Mouse (Mus musculus) heart, embryonic 15.5 days (tissue): ENCODE results near the gene Sclt1. TPM values are rescaled to one million over a fixed set of nuclear protein-coding genes. Genes with fewer than 3 reads are reported as not detected.

Experiments
- ATAC-seq: fragments of 200-750 bp; cut with Nextera tagmentation; replicated peaks from 2 replicates; pipeline ENCODE4 v1.8.0; 2017; ENCODE audit warnings: low read depth, moderate TSS enrichment; ENCODE audit not compliant: insufficient number of reproducible peaks, insufficient read depth, low FRiP score
- H3K27ac ChIP-seq: fragments of 300-500 bp; sonication (generic); 2 replicates; pipeline ENCODE4 v1.5.1; 2015; ENCODE audit warnings: mild to moderate bottlenecking, inconsistent platforms
- H3K27me3 ChIP-seq: fragments of 300-500 bp; sonication (generic); 2 replicates; pipeline ENCODE4 v1.6.1; 2015; ENCODE audit warnings: inconsistent platforms
- H3K36me3 ChIP-seq: fragments of 300-500 bp; sonication (generic); 2 replicates; pipeline ENCODE4 v1.6.1; 2015; ENCODE audit warnings: mild to moderate bottlenecking, inconsistent platforms
- H3K4me1 ChIP-seq: fragments of 300-500 bp; sonication (generic); replicated peaks from 2 replicates; pipeline ENCODE4 v1.6.1; 2015; ENCODE audit warnings: inconsistent platforms
- H3K4me2 ChIP-seq: fragments of 300-500 bp; sonication (generic); 2 replicates; pipeline ENCODE4 v1.6.1; 2015; ENCODE audit warnings: inconsistent platforms, mild to moderate bottlenecking, moderate library complexity
- H3K4me3 ChIP-seq: fragments of 300-500 bp; sonication (generic); 2 replicates; pipeline ENCODE4 v1.5.1; 2015; ENCODE audit warnings: mild to moderate bottlenecking, inconsistent platforms
- H3K9ac ChIP-seq: fragments of 300-500 bp; sonication (generic); 2 replicates; pipeline ENCODE4 v1.6.1; 2015; ENCODE audit warnings: mild to moderate bottlenecking, inconsistent platforms
- H3K9me3 ChIP-seq: fragments of 300-500 bp; sonication (generic); replicated peaks from 2 replicates; pipeline ENCODE4 v1.6.1; 2016; ENCODE audit warnings: inconsistent platforms
- WGBS: fragments of 180-500 bp; shearing (Covaris S2); methylation state at CpG from one replicate; pipeline ENCODE4 v1.1.7; 2015; ENCODE audit warnings: mixed read lengths; 5-methylcytosine and 5-hydroxymethylcytosine counted together
- polyA plus RNA-seq: library from polyadenylated mRNA; unstranded; fragments of >200 nt; fragmentation: Nextera tagmentation; extraction: Ambion mirVana; gene quantifications from 2 replicates; pipeline ENCODE4 v1.2.1, GENCODE M21; 2015

The Sclt1 gene
- polyA plus RNA-seq, 1 experiment from 2014 or later = 10.2 TPM

- no peak for ATAC-seq
- Histone ChIP-seq H3K27ac (no peak overlapping the region), H3K4me2 (no peak overlapping the region), H3K36me3 (no peaks in the 10 kb centered on the region), H3K9me3 (no peaks in the 10 kb centered on the region), H3K27me3 (no peaks in the 10 kb centered on the region), H3K4me1 (no peaks in the 10 kb centered on the region), H3K9ac (no peak overlapping the region), H3K4me3 (no peak overlapping the region)
These were observed 67.5 kb downstream of the Sclt1 start for GRCm38 (mm10) chr3:41674778-41675177.

- no peak overlapping the region for H3K4me3 ChIP-seq
- ATAC-seq = no peak
- WGBS = 94% methylated on average over 1 of the region's 1 CpGs
- H3K27me3 ChIP-seq = no peaks in the 10 kb centered on the region
- no peak overlapping the region for H3K4me2 ChIP-seq
- no peaks in the 10 kb centered on the region for H3K9me3 ChIP-seq
- no peak overlapping the region for H3K27ac ChIP-seq
- no peaks in the 10 kb centered on the region for H3K4me1 ChIP-seq
- no peak overlapping the region for H3K9ac ChIP-seq
- peaks cover 19% of the 10 kb centered on the region for H3K36me3 ChIP-seq
These were observed 86.7 kb downstream of the Sclt1 start for GRCm38 (mm10) chr3:41655642-41656041.

DNA sequence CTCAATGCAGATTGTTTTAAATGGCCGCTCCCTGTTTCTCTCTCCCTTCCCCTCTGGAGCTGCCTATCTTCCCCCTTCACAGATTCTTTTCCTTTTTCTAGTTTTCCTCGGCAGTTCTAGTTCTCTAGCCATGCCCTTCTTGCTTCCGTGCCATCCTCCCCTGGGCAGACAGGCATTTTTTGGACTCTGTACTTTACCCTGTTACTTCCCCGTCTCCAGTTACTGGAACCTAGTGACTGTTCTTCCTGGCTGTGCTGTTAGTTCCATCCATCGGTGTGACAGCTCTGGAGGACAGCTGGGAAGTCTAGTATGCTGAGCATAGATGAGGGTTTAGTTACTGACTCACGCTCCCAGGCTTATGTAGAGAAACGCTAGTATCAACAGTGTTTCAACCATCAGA, 121.3 kb downstream of the Sclt1 start:
- no peaks in the 10 kb centered on the region for H3K9me3 ChIP-seq
- no peak overlapping the region for H3K27ac ChIP-seq
- 0 out of 2 replicates have a peak, but pooled peaks cover 3% of the 10 kb centered on the region for H3K36me3 ChIP-seq
- no peak for ATAC-seq
- H3K4me1 ChIP-seq = no peaks in the 10 kb centered on the region
- H3K9ac ChIP-seq = no peak overlapping the region
- no peaks in the 10 kb centered on the region for H3K27me3 ChIP-seq
- no peak overlapping the region for H3K4me2 ChIP-seq
- 79% methylated on average over 7 of the region's 7 CpGs for WGBS
- no peak overlapping the region for H3K4me3 ChIP-seq

DNA sequence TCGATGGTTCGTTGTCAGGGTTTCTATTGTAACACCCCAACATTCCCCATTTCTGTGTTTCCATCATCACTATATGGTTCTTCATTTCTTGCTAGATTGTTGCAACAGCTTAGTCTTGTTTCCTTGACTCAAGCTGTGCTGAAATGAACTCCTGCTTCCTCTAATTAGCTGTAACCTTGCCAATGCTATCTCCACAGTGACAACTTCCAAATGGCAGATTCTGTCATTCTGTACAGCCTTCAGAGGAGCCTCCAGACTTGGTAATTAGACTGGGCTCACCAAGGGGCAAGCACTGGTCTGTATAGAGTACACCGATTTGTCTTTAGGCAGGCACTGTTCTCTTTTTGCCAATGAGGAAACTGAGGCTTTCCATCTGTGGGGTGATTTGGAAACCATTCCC, 123.8 kb downstream of the Sclt1 start:
- no peaks in the 10 kb centered on the region for H3K27me3 ChIP-seq
- no peak for ATAC-seq
- H3K4me3 ChIP-seq = no peak overlapping the region
- WGBS = 72% methylated on average over 3 of the region's 3 CpGs
- no peaks in the 10 kb centered on the region for H3K9me3 ChIP-seq
- no peak overlapping the region for H3K9ac ChIP-seq
- H3K36me3 ChIP-seq = peaks cover 16% of the 10 kb centered on the region
- no peak overlapping the region for H3K4me2 ChIP-seq
- no peak overlapping the region for H3K27ac ChIP-seq
- H3K4me1 ChIP-seq = no peaks in the 10 kb centered on the region

- no peak overlapping the region for H3K4me2 ChIP-seq
These were observed 124.3 kb downstream of the Sclt1 start for GRCm38 (mm10) chr3:41618036-41618435.

DNA sequence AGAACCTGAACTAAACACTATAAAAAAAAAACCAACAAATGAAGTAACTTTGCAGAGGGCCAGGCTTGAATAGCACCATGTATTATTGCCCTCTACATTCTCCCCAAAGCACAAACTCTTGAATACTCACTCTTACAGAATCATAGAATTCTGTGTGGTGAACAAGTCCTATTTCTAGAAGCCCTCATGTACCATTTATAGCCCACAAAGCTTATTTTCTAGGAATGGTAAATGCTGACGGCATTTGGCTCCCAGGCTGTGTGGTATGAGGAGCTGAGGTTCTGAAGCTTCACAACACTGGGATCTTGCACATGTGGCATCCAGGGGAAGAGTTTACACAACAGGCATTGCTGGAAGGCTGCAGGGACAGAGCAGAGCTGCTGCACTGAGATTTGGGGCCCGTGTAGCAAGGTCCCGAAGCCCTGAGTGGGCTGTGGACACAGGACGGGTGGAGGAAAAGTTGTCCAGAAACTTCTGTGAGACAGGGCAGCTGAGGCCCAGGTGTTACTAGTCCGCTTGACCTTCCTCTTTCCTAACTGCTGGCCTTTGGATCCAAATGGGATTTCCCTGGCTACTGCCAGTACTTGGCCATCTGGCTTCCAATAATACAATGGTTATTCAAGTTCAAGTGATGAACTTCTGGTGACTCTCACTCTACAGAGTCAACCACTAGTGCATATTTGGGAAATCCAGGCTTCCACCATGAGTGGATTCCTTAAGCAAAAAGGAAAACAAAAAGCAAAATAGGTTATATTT, 127.9 kb downstream of the Sclt1 start:
- H3K27me3 ChIP-seq = no peaks in the 10 kb centered on the region
- peaks cover 51% of the 10 kb centered on the region for H3K36me3 ChIP-seq
- H3K4me1 ChIP-seq = no peaks in the 10 kb centered on the region
- no peak overlapping the region for H3K4me3 ChIP-seq
- 86% methylated on average over 5 of the region's 5 CpGs for WGBS
- H3K4me2 ChIP-seq = no peak overlapping the region
- H3K9me3 ChIP-seq = no peaks in the 10 kb centered on the region
- no peak overlapping the region for H3K27ac ChIP-seq
- no peak overlapping the region for H3K9ac ChIP-seq
- ATAC-seq = no peak

More at GRCm38 (mm10) chr3:41618036-41618435, 124.3 kb downstream of the Sclt1 start:
- no peak overlapping the region for H3K27ac ChIP-seq
- H3K9me3 ChIP-seq = no peaks in the 10 kb centered on the region
- no peaks in the 10 kb centered on the region for H3K27me3 ChIP-seq
- H3K9ac ChIP-seq = no peak overlapping the region
- H3K4me1 ChIP-seq = no peaks in the 10 kb centered on the region
- H3K36me3 ChIP-seq = peaks cover 20% of the 10 kb centered on the region
- H3K4me3 ChIP-seq = no peak overlapping the region
- 67% methylated on average over 3 of the region's 3 CpGs for WGBS
- ATAC-seq = no peak

GRCm38 (mm10) chr3:41613706-41614105, 128.6 kb downstream of the Sclt1 start:
- Histone ChIP-seq H3K4me2 (no peak overlapping the region), H3K36me3 (peaks cover 51% of the 10 kb centered on the region), H3K27me3 (no peaks in the 10 kb centered on the region), H3K27ac (no peak overlapping the region), H3K9me3 (no peaks in the 10 kb centered on the region), H3K9ac (no peak overlapping the region), H3K4me3 (no peak overlapping the region), H3K4me1 (no peaks in the 10 kb centered on the region)
- no peak for ATAC-seq
- 81% methylated on average over 9 of the region's 9 CpGs for WGBS

DNA sequence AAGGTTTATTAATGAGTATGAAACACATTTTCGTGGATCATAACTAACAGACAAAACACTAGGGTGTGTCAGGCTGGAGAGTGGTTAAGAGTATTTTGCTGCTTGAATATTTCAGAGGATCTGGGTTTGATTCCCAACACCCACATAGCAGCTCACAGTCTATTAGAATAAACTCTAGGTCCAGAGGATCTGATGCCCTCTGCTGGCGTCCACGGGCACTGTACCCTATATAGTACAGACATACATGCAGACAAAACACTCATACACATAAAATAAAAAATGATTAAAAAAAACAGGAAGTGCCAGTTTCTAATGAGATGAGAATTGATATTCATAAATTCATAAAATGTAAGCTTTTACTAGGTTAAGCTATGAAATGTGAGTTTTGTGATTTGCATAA, 130.1 kb downstream of the Sclt1 start:
- H3K9me3 ChIP-seq = no peaks in the 10 kb centered on the region
- H3K4me2 ChIP-seq = no peak overlapping the region
- 93% methylated on average over 3 of the region's 3 CpGs for WGBS
- no peak for ATAC-seq
- H3K9ac ChIP-seq = no peak overlapping the region
- no peak overlapping the region for H3K4me3 ChIP-seq
- no peaks in the 10 kb centered on the region for H3K27me3 ChIP-seq
- peaks cover 50% of the 10 kb centered on the region for H3K36me3 ChIP-seq
- H3K27ac ChIP-seq = no peak overlapping the region
- peaks cover 3% of the 10 kb centered on the region for H3K4me1 ChIP-seq

DNA sequence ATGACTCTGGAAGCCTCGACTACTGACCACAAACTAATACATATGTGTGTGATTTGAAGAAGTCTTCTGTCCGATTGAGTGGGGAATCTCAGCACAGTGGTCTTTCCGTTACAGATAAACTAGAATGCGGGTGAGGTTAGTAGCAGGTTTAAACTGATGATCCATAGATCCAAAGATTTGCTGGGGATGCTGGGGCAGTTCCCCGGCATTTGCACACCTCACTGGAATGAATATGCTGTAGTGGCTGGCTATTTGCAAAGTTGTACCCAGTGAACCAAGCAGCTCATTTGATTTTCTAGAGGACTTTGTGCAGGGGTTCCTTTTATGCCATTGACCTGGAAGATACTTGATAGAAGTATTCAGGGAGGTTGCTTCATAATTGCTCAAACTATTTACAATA, 133.2 kb downstream of the Sclt1 start:
- no peaks in the 10 kb centered on the region for H3K9me3 ChIP-seq
- no peak overlapping the region for H3K4me3 ChIP-seq
- no peak overlapping the region for H3K4me2 ChIP-seq
- H3K9ac ChIP-seq = no peak overlapping the region
- peaks cover 25% of the 10 kb centered on the region for H3K4me1 ChIP-seq
- no peaks in the 10 kb centered on the region for H3K27me3 ChIP-seq
- H3K27ac ChIP-seq = no peak overlapping the region
- no peak for ATAC-seq
- H3K36me3 ChIP-seq = peaks cover 51% of the 10 kb centered on the region
- 88% methylated on average over 5 of the region's 5 CpGs for WGBS

DNA sequence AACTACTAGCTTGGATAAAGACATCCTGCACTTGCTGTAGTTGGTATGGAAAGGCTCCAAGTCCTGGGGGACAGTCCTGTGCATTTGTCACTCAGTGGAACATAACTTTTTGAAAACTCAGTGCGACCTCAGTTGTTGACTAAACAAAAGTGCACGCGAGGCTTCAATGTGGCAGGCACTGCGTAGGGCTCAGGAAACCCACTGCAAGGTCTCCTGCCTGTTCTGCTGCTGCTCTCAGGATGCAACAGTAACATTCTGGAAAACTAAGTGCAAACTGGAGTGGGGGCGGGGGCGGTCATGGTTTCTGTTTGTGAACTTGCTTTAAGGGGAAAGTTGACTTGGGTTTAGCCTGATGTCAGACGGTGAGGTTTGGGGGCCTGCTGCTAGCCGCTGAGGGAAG, 134.8 kb downstream of the Sclt1 start:
- Histone ChIP-seq H3K4me3 (no peak overlapping the region), H3K9ac (no peak overlapping the region), H3K4me2 (no peak overlapping the region), H3K9me3 (no peaks in the 10 kb centered on the region), H3K36me3 (peaks cover 35% of the 10 kb centered on the region), H3K4me1 (peaks cover 38% of the 10 kb centered on the region), H3K27me3 (no peaks in the 10 kb centered on the region), H3K27ac (0 out of 2 replicates have a peak overlapping the region, but pooled peaks have one; percentile 10)
- 89% methylated on average over 8 of the region's 8 CpGs for WGBS
- ATAC-seq = no peak

DNA sequence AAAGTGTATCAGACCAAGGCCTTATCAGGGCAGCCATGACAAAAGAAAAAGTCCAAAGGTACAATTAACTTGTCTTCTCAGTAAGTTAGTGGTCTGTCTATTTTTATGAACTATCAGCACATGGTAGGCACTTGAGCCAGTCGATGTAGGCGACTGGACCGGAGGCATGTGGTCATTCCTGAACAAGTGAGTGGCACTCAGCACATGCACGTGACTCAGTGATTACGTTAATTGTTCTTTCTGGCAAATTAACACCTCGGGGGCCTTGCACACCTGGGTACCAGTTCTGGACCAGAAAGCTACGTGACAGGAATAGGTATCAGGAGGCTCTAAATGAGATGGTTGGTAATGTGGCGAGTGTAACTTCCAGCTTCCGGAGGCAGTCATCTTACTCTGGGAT, 135.3 kb downstream of the Sclt1 start:
- ATAC-seq = no peak
- H3K4me1 ChIP-seq = peaks cover 38% of the 10 kb centered on the region
- H3K27ac ChIP-seq = 0 out of 2 replicates have a peak overlapping the region, but pooled peaks have one; percentile 10
- no peaks in the 10 kb centered on the region for H3K27me3 ChIP-seq
- H3K4me2 ChIP-seq = no peak overlapping the region
- no peaks in the 10 kb centered on the region for H3K9me3 ChIP-seq
- no peak overlapping the region for H3K4me3 ChIP-seq
- no peak overlapping the region for H3K9ac ChIP-seq
- WGBS = 53% methylated on average over 9 of the region's 9 CpGs
- peaks cover 32% of the 10 kb centered on the region for H3K36me3 ChIP-seq

- Histone ChIP-seq H3K9me3 (no peaks in the 10 kb centered on the region), H3K4me2 (no peak overlapping the region), H3K4me3 (no peak overlapping the region), H3K9ac (no peak overlapping the region), H3K27me3 (no peaks in the 10 kb centered on the region), H3K36me3 (peaks cover 30% of the 10 kb centered on the region), H3K4me1 (peaks cover 38% of the 10 kb centered on the region), H3K27ac (no peak overlapping the region)
- no peak for ATAC-seq
- 81% methylated on average over 4 of the region's 4 CpGs for WGBS
These were observed 136.0 kb downstream of the Sclt1 start for GRCm38 (mm10) chr3:41606330-41606664.
